Mouse (Mus musculus): Measurements from ENCODE around the gene Phtf2. TPM values are rescaled to one million over a fixed set of nuclear protein-coding genes. Genes with fewer than 3 reads are reported as not detected.
"Not testable (repeated sequence)": the region's sequence is repeated elsewhere in the genome, so short reads cannot be mapped to it uniquely, and the experiment has no call there.

Phtf2 gene
- total RNA-seq, 2 experiments from 2014 or later: 14.4 to 17.2 TPM

DNA sequence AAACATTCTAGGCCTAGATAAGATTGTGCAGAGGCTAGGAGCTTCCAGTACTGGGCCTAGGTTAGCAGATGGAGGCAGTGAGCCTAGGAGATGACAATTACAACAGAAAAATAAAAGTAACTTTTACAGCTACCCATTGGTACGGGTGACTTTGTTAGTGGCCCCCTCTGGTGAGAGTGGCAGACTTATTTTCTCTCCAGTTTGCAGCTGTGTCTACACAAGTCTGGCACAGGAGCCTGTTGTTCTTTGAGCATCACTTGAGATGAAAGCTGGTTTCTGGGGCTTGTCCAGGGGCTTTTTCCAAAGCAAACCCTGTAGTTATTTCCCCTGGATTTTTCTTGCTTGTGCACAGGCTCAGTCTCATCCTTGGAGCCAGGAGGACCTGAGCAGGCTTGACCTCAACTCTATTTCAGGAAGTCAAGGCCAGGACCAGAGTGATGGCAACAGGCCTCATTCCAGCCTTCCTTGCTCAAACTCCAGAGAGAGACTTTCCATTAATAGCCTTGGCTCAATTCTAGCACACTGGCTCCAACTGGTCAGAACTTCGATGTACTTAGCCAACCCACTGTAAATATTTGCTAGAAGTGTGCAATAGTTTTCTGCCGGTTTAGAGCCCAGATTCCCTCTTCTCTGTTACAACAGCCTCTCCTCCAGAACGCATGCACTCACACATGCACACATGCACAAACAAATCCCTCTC, 161.6 kb downstream of the Phtf2 start:
- intact Hi-C loops (cut with DNase I): no loop called here

DNA sequence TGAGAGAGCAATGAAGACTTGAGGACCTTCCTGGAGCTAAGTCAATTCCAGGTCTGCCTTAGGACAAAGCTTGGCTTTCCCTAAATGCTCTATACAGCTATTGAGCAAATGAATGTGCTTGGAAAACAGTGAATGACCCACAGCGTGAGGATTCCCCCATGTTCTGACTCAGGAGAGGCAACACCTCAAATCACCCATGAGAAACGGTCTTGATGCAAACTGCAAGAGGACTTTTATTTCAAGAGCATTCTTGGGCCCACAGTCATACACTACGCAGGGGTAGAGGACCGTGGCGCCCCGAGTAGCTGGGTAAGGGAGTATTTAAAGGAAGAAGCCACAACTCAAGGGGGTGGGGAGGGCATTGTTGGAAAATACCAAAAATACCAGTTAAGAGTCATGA, 165.9 kb downstream of the Phtf2 start:
- DNase-seq (ENCODE audit: low spot score in 2 of 2); intact Hi-C loops (cut with DNase I): not testable (repeated sequence)

More for the DNA sequence above, 161.6 kb downstream of the Phtf2 start:
- no peak for DNase-seq (ENCODE audit: low spot score in 2 of 2)

DNA sequence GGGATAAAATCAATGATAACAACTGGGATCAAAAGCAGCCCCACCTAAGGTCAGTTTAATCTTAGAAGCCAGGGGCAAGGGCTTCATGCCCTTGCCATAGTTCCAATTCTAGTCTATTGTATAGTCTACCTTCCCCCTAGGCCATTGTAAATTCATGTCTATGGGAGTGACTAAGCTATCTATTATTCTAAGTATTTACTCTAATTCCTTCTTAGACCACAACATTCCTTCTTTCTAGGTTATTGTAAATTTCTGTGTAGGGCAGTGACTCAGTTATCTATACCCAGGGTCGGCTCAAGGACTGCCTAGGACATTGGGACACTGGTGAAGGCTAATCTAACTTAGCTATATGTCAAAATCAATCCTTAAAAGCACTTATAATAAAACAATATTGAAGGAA, 167.3 kb downstream of the Phtf2 start:
- intact Hi-C loops (cut with DNase I); DNase-seq (ENCODE audit: low spot score in 2 of 2): not testable (repeated sequence)

DNA sequence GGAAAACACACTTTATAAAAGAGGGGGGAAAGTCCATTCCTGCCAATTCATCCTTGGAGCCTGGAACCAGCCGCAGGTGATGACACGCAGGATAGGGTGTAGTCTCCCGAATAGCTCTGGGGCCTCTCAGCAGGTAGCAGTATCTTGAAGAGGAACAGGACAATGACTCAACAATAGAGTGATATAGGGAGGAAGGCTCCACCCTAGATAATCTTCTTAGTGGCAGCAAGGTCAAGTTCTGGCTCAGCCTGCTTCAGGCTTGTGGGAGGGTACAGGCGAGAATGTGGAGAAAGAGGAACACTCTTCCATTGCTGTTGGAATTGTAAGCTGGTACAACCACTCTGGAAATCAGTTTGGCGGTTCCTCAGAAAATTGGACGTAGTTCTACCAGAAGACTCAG, 171.1 kb downstream of the Phtf2 start:
- intact Hi-C loops (cut with DNase I); DNase-seq (ENCODE audit: low spot score in 2 of 2): not testable (repeated sequence)

Other genes starting within 250 kb of the Phtf2 start
- 10 to 100 TPM; 21.5 to 24.8 TPM for gene Tmem60, start 67 bp upstream of the Phtf2 start, total RNA-seq (2021)
- gene Rsbn1l, start 74.3 kb upstream of the Phtf2 start, total RNA-seq (2021): 10 to 100 TPM; 13.3 to 18.7 TPM
- gene Ptpn12, start 173.8 kb upstream of the Phtf2 start, total RNA-seq (2021): 10 to 100 TPM; 26.9 to 34.7 TPM

All from left cerebral cortex, postnatal 36 days (tissue).